Mouse (Mus musculus) cerebellum, adult 8-10 months (tissue): Measurements from ENCODE around the gene En1.

ENCODE experiments used
- DNase-seq: peaks from one replicate; pipeline ENCODE4 v3.0.0; 2022

En1 gene

DNA sequence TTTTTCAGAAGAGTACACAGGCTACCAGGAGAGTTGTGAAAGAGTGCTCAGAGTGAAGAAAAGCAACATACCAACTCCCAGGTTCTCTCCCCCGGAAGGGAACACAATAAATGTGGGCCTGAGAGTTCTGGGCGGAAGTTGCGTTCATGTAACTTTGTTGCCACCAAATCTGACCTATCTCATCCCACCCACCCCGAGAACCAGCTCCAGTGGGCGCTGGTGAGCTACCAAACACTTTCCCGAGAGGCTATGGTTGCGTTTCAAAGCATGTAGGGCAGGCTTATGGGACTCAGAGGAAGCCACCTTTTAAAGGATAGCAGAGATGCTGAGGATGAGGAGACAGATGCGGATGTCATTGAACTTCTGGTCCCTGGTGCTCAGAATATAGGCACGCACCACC, 26.6 kb downstream of the En1 start:
- no peak for DNase-seq

DNA sequence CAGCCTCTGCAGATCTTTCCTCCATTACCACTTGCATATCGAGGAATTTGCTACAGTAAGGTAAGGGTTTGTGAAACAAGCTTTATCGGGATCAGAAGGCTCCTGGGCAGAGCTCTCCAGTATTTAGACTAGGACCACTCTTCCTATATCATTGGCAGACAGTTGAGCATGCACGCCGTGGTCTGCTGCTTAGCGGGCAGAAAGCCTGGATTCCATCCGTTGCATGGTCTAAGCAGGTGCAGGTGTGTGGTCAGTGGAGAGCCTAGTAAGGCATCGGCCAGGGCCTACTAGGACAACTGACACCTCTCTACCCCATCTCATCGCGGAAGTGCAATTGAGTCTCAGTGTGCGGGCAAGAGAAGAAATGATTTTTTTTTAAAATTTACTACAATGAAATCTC, 41.2 kb downstream of the En1 start:
- DNase-seq, result no peak

DNA sequence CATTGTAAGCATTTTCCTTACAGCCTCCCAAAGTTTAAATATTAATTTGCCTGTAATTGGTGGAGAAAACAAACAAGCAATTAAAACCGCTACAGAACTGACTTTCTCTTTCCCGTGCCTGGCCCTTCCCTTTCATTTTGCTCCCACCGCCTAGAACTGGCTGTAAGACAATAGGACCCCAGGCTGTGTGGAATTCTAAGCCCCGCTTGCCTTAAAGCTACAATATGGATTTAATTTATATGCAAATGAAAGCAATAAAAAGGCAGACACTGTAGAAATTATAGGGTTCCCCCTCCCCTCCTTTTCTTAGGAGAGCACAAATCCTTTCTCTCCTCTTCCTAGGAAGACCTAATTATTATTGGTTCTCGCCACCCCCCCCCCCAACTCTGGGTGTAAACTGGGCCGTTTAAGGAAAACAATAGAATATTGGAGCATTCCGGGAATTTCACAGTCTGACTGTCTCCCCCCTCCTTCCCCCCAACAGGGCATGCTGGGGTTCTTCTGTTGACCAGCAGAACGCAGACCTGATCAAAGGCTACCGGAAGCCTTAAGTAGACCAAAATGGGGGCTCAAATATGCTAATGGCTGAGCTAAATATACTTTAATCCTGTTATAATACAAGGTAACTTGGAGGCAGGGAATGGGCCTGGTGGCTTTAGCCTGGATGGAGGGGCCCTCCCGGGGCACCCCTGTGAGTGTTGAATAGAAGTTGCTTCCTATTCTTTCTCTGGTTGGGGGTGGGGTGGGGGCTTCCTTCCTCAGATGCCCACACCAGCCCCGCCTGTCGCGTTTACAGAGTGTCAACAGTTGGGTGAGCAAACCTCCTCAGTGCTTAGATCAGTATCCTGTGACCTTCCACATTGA, 41.9 kb downstream of the En1 start:
- no peak for DNase-seq

DNA sequence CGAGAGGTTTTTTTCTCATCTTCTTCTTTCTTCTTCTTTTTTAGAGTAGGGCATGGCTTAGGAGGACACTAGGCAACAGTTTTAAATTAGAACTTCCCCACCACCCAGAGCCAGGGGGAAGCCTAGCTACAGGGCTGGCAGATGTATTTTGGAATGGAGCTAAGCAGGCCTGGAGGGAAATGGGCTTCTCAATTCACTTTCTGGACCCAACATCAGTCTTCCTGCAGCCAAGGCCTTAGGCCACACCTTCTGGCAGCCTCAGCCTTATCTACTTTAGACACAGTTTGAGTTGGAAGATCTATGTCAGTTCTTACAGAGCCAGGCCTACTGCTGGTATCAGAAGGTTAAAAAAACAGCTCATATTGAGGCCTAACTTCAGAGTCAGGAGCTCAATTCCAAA, 42.5 kb downstream of the En1 start:
- DNase-seq, result no peak

DNA sequence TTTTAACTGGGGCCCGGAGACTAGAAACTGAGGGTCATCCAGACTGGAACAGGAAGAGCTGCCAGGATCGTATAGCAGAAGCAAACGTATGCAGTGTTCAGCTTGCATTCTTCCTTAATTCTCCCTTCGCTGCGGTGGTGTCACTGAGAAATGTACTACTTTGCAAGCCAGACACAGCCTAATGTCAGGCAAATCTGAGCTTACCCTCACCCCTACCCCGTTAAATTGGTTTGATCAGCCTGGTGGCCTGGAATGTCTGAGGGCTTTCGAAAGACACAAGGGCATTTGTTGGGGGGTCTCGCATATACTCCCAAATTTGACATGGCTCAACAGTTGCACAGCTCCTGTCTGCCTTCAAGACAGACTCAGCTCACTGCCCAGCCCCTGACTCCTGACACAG, 47.9 kb downstream of the En1 start:
- no peak for DNase-seq

DNA sequence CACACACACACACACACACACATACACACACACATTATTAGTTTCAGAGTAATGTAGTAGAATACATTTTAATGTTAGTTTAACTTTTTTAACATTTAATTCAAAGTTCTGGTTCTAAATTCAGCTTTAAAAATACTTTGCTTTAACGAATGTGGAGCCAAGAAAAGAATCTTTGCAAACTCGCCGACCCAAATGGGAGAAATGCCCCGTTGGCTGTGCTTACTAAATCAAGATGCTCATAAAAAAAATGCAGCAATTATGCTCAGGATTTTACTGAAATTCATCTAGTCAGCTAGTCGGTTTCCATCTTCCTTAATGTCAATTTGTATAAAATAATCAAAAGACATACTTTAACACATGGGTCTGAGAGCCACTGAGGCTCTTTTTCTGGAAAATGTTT, 49.8 kb downstream of the En1 start:
- DNase-seq, result no peak

DNA sequence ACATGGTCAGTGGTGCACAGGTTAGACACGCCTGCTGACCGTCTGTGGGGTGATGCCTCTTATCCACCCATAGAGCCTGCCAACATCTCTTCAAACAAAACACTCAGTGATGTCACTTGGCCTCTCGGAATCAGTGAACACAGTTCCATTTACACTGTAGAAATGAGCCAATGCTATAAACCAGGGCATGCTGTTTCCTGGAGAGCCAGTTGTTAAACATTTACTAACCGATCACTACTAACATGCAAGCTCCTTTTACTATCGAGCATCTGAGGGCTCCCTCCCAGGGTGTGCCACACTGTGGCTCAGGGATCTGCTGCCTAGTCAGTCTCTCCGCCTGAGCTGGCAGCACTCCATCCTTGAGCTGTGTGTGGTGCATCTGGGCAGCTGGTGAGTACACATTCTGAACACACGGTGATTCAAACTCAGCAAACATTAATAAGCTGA, 52.8 kb downstream of the En1 start:
- DNase-seq, result no peak
